Comparison of ENCODE assay signal across 25 mouse cellular contexts in genomic region chr2:117924877-117925276, GRCm38 (mm10).
DNase-seq lines count a peak whose midpoint lies in the region; ATAC-seq and TF ChIP-seq lines count a peak whose summit lies in the region.
"Had no signal": no experiment of that assay in that cellular context is flagged by ENCODE, and none has a peak within 500 bp of the region (broad histone marks: within the 10 kb centered on the region; RNA-seq: fewer than 3 reads in every experiment).

No protein-coding gene starts in this region.

- H3K9ac ChIP-seq in forebrain, embryonic 11.5 days (ENCODE audit: low read length), result no peak overlapping the region
- no peak overlapping the region for H3K9ac ChIP-seq in forebrain, embryonic 14.5 days (ENCODE audit: low read length)
- no peak overlapping the region for H3K9ac ChIP-seq in midbrain, embryonic 11.5 days (ENCODE audit: low read length)
- H3K9ac ChIP-seq in midbrain, embryonic 14.5 days (replicated peaks; ENCODE audit: low read length), result no peak overlapping the region
- H3K9ac ChIP-seq: hindbrain, embryonic 12.5 days; limb, embryonic 12.5 days; liver, embryonic 15.5 days; lung, embryonic 14.5 days; midbrain, embryonic 12.5 days had no signal

- H3K27me3 ChIP-seq in forebrain, embryonic 11.5 days (ENCODE audit: control insufficient read depth, insufficient read depth, low read length), result no peaks in the 10 kb centered on the region
- no peaks in the 10 kb centered on the region for H3K27me3 ChIP-seq in forebrain, embryonic 14.5 days (replicated peaks; ENCODE audit: control insufficient read depth, insufficient read depth, low read length)
- no peaks in the 10 kb centered on the region for H3K27me3 ChIP-seq in midbrain, embryonic 11.5 days (ENCODE audit: control insufficient read depth, insufficient read depth, low read length)
- no peaks in the 10 kb centered on the region for H3K27me3 ChIP-seq in midbrain, embryonic 14.5 days (ENCODE audit: control insufficient read depth, insufficient read depth, low read length)
- H3K27me3 ChIP-seq: hindbrain, embryonic 12.5 days; limb, embryonic 12.5 days; liver, embryonic 15.5 days; midbrain, embryonic 12.5 days; Patski had no signal

- no peak for TF ChIP-seq CTCF in layer of hippocampus, adult 2 months (conservative IDR thresholded peaks at IDR 0.05)

- no peaks in the 10 kb centered on the region for H3K9me3 ChIP-seq in forebrain, embryonic 11.5 days (ENCODE audit: control insufficient read depth, low read length)
- H3K9me3 ChIP-seq in forebrain, embryonic 14.5 days (replicated peaks; ENCODE audit: control insufficient read depth, low read length), result no peaks in the 10 kb centered on the region
- no peaks in the 10 kb centered on the region for H3K9me3 ChIP-seq in midbrain, embryonic 11.5 days (ENCODE audit: control insufficient read depth, low read length)
- H3K9me3 ChIP-seq in midbrain, embryonic 14.5 days (ENCODE audit: control insufficient read depth, low read length), result no peaks in the 10 kb centered on the region
- H3K9me3 ChIP-seq: hindbrain, embryonic 12.5 days; limb, embryonic 12.5 days; liver, embryonic 15.5 days; midbrain, embryonic 12.5 days had no signal

- peak; percentile 51 for DNase-seq in forebrain, embryonic 11.5 days (ENCODE audit: low spot score)
- no peak for DNase-seq in forebrain, embryonic 14.5 days (ENCODE audit: low spot score)
- DNase-seq in midbrain, embryonic 11.5 days (ENCODE audit: low spot score, missing footprints), result no peak
- no peak for DNase-seq in midbrain, embryonic 14.5 days
- DNase-seq in embryo, embryonic 11 days, result peak; percentile 27
- no peak for DNase-seq in layer of hippocampus, adult 2 months (ENCODE audit: low spot score in 2 of 2)
- no peak for DNase-seq in urinary bladder, postnatal 14 days (ENCODE audit: low spot score)
- DNase-seq: adrenal gland, postnatal 25 days; cerebellum, adult 18-20 months; cerebellum, postnatal 14 days; gastrocnemius, postnatal 14 days; heart, postnatal 14 days; kidney, adult 9 months; kidney, postnatal 14 days; lung, embryonic 14.5 days; lung, postnatal 14 days; right cerebral cortex, postnatal 25 days; thymus, postnatal 25 days had no signal

- peak; percentile 73 for ATAC-seq in forebrain, embryonic 11.5 days (replicated peaks; ENCODE audit: low FRiP score)
- no peak for ATAC-seq in forebrain, embryonic 14.5 days
- ATAC-seq in midbrain, embryonic 11.5 days (ENCODE audit: low FRiP score), result peak; percentile 54; the same call in 1 of the 2 replicates
- no peak for ATAC-seq in midbrain, embryonic 14.5 days (ENCODE audit: low FRiP score, low TSS enrichment)
- ATAC-seq: intestine, postnatal 0 days; Patski had no signal

- 20% methylated on average over 5 of the region's 5 CpGs for WGBS in forebrain, embryonic 11.5 days
- WGBS in forebrain, embryonic 14.5 days, result 8% methylated on average over 5 of the region's 5 CpGs
- WGBS in midbrain, embryonic 11.5 days, result 27% methylated on average over 5 of the region's 5 CpGs
- WGBS in midbrain, embryonic 14.5 days, result 14% methylated on average over 5 of the region's 5 CpGs

- no peak overlapping the region for H3K4me3 ChIP-seq in forebrain, embryonic 11.5 days (ENCODE audit: low read depth, low read length)
- no peak overlapping the region for H3K4me3 ChIP-seq in forebrain, embryonic 14.5 days (ENCODE audit: low read depth, low read length)
- H3K4me3 ChIP-seq in midbrain, embryonic 11.5 days (ENCODE audit: low read depth, low read length), result no peak overlapping the region
- no peak overlapping the region for H3K4me3 ChIP-seq in midbrain, embryonic 14.5 days (replicated peaks; ENCODE audit: low read depth, low read length)
- no peak overlapping the region for H3K4me3 ChIP-seq in layer of hippocampus, adult 2 months
- H3K4me3 ChIP-seq: hindbrain, embryonic 12.5 days; left cerebral cortex, adult 2 months; limb, embryonic 12.5 days; liver, embryonic 15.5 days; midbrain, embryonic 12.5 days had no signal

- H3K27ac ChIP-seq in forebrain, embryonic 11.5 days (ENCODE audit: low read depth, low read length), result no peak overlapping the region
- no peak overlapping the region for H3K27ac ChIP-seq in forebrain, embryonic 14.5 days (ENCODE audit: low read depth, low read length)
- H3K27ac ChIP-seq in midbrain, embryonic 11.5 days (ENCODE audit: low read depth, low read length), result no peak overlapping the region
- no peak overlapping the region for H3K27ac ChIP-seq in midbrain, embryonic 14.5 days (replicated peaks; ENCODE audit: low read depth, low read length)
- no peak overlapping the region for H3K27ac ChIP-seq in layer of hippocampus, adult 2 months
- H3K27ac ChIP-seq: hindbrain, embryonic 12.5 days; left cerebral cortex, adult 2 months; limb, embryonic 12.5 days; liver, embryonic 15.5 days; midbrain, embryonic 12.5 days had no signal

- no peaks in the 10 kb centered on the region for H3K36me3 ChIP-seq in forebrain, embryonic 11.5 days (ENCODE audit: control insufficient read depth, insufficient read depth, low read length)
- H3K36me3 ChIP-seq in forebrain, embryonic 14.5 days (ENCODE audit: control insufficient read depth, insufficient read depth, low read length), result no peaks in the 10 kb centered on the region
- H3K36me3 ChIP-seq in midbrain, embryonic 11.5 days (ENCODE audit: control insufficient read depth, insufficient read depth, low read length), result no peaks in the 10 kb centered on the region
- H3K36me3 ChIP-seq in midbrain, embryonic 14.5 days (ENCODE audit: control insufficient read depth, insufficient read depth, low read length), result no peaks in the 10 kb centered on the region
- H3K36me3 ChIP-seq: hindbrain, embryonic 12.5 days; limb, embryonic 12.5 days; liver, embryonic 15.5 days; midbrain, embryonic 12.5 days had no signal

- no peak overlapping the region for H3K4me2 ChIP-seq in forebrain, embryonic 11.5 days (ENCODE audit: low read depth, low read length, severe bottlenecking)
- no peak overlapping the region for H3K4me2 ChIP-seq in forebrain, embryonic 14.5 days (ENCODE audit: low read length)
- H3K4me2 ChIP-seq in midbrain, embryonic 11.5 days, result no peak overlapping the region
- no peak overlapping the region for H3K4me2 ChIP-seq in midbrain, embryonic 14.5 days (ENCODE audit: low read length)
- H3K4me2 ChIP-seq: hindbrain, embryonic 12.5 days; limb, embryonic 12.5 days; liver, embryonic 15.5 days; lung, embryonic 14.5 days; midbrain, embryonic 12.5 days had no signal

- H3K4me1 ChIP-seq in forebrain, embryonic 11.5 days (replicated peaks; ENCODE audit: control insufficient read depth, insufficient read depth, low read length), result no peaks in the 10 kb centered on the region
- no peaks in the 10 kb centered on the region for H3K4me1 ChIP-seq in forebrain, embryonic 14.5 days (ENCODE audit: control insufficient read depth, insufficient read depth, low read length)
- H3K4me1 ChIP-seq in midbrain, embryonic 11.5 days (ENCODE audit: control insufficient read depth, insufficient read depth, low read length), result no peaks in the 10 kb centered on the region
- no peaks in the 10 kb centered on the region for H3K4me1 ChIP-seq in midbrain, embryonic 14.5 days (ENCODE audit: control insufficient read depth, insufficient read depth, low read length)
- H3K4me1 ChIP-seq: liver, embryonic 15.5 days had no signal

Comparison
In these comparisons a context has a peak if more than half of its experiments do, and no peak if none do; other contexts are left out.
1. ATAC-seq: peak in forebrain, embryonic 11.5 days (single experiment) and midbrain, embryonic 11.5 days (single experiment); none in forebrain, embryonic 14.5 days (single experiment) and midbrain, embryonic 14.5 days (single experiment).
2. DNase-seq: peak in forebrain, embryonic 11.5 days (single experiment) and embryo, embryonic 11 days (single experiment); none in forebrain, embryonic 14.5 days (single experiment), midbrain, embryonic 11.5 days (single experiment), midbrain, embryonic 14.5 days (single experiment), layer of hippocampus, adult 2 months (0 of 2) and urinary bladder, postnatal 14 days (single experiment).